Mouse (Mus musculus) limb, embryonic 14.5 days (tissue): ENCODE results near the gene Sprr2k. TPM values are rescaled to one million over a fixed set of nuclear protein-coding genes. Genes with fewer than 3 reads are reported as not detected.

Experiments used
- ATAC-seq: fragments of 200-750 bp; cut with Nextera tagmentation; 2 replicates; pipeline ENCODE4 v1.8.0; 2017; ENCODE audit warnings: low read depth, moderate number of reproducible peaks, moderate TSS enrichment; ENCODE audit not compliant: low FRiP score
- DNase-seq: peaks from one replicate; pipeline ENCODE4 v3.0.0-alpha.2; 2015; ENCODE audit warnings: low spot score
- H3K27ac ChIP-seq: fragments of 300-500 bp; sonication (generic); replicated peaks from 2 replicates; pipeline ENCODE4 v1.5.1; 2014; ENCODE audit warnings: low read depth, mild to moderate bottlenecking, low read length, moderate library complexity, mixed read lengths
- H3K27me3 ChIP-seq: fragments of 300-500 bp; sonication (generic); 2 replicates; pipeline ENCODE4 v1.6.1; 2014; ENCODE audit warnings: low read length, mixed read lengths; ENCODE audit not compliant: control insufficient read depth, insufficient read depth
- H3K36me3 ChIP-seq: fragments of 300-500 bp; sonication (generic); 2 replicates; pipeline ENCODE4 v1.6.1; 2014; ENCODE audit warnings: mild to moderate bottlenecking, low read length, moderate library complexity, mixed read lengths; ENCODE audit not compliant: control insufficient read depth, insufficient read depth
- H3K4me1 ChIP-seq: fragments of 300-500 bp; sonication (generic); 2 replicates; pipeline ENCODE4 v1.6.1; 2014; ENCODE audit warnings: antibody characterized with exemption, low read length, mixed read lengths; ENCODE audit not compliant: control insufficient read depth, insufficient read depth
- H3K4me2 ChIP-seq: fragments of 300-500 bp; sonication (generic); replicated peaks from 2 replicates; pipeline ENCODE4 v1.6.1; 2014; ENCODE audit warnings: low read depth, mild to moderate bottlenecking, low read length, moderate library complexity; ENCODE audit not compliant: severe bottlenecking
- H3K4me3 ChIP-seq: fragments of 300-500 bp; sonication (generic); replicated peaks from 2 replicates; pipeline ENCODE4 v1.5.1; 2014; ENCODE audit warnings: low read length
- H3K9ac ChIP-seq: fragments of 300-500 bp; sonication (generic); 2 replicates; pipeline ENCODE4 v1.6.1; 2014; ENCODE audit warnings: mild to moderate bottlenecking, low read depth, low read length, moderate library complexity; ENCODE audit not compliant: severe bottlenecking
- H3K9me3 ChIP-seq: fragments of 300-500 bp; sonication (generic); 2 replicates; pipeline ENCODE4 v1.6.1; 2016; ENCODE audit warnings: low read length; ENCODE audit not compliant: control insufficient read depth
- POLR2A ChIP-seq: fragments of 200-500 bp; IDR thresholded peaks from 2 replicates; pipeline ENCODE4 v1.8.0; 2012; ENCODE audit warnings: inconsistent platforms, mild to moderate bottlenecking, moderate library complexity, borderline replicate concordance; ENCODE audit not compliant: insufficient read depth, insufficient read length; ENCODE audit errors: extremely low read depth
- WGBS: fragments of 180-500 bp; shearing (Covaris S2); extraction: QIAGEN DNeasy Blood & Tissue Kit; methylation state at CpG from one replicate; pipeline ENCODE4 v1.1.7; 2014; 5-methylcytosine and 5-hydroxymethylcytosine counted together
- polyA plus RNA-seq, 2 experiments: library from polyadenylated mRNA; depleted of rRNA in 1 of 2; stranded (reverse) in 1 of 2; unstranded in 1 of 2; fragments of >200 nt; fragmentation: Nextera tagmentation in 1 of 2; extraction: Ambion mirVana in 1 of 2; gene quantifications; 2 replicates each; pipeline versions ENCODE4 v1.2.1 to v1.2.3; 2012 to 2014

Gene Sprr2k
- polyA plus RNA-seq, 2 experiments = not detected

- 86% methylated on average over 6 of the region's 6 CpGs for WGBS
- Histone ChIP-seq H3K4me3 (no peak within 1 kb of the TSS), H3K27me3 (no peaks in the 10 kb centered on the region), H3K9ac (no peak within 1 kb of the TSS), H3K36me3 (no peaks in the 10 kb centered on the region), H3K4me2 (no peak within 1 kb of the TSS), H3K27ac (no peak within 1 kb of the TSS), H3K9me3 (no peaks in the 10 kb centered on the region), H3K4me1 (no peaks in the 10 kb centered on the region)
- DNase-seq = no peak
- TF ChIP-seq POLR2A = no peak
- no peak for ATAC-seq
These were observed 3.1 kb upstream of the Sprr2k start, which contains the start of gene Gm9774 for GRCm38 (mm10) chr3:92429323-92429722. Gene Gm9774, minus strand, starts transcription at chr3:92429423.

GRCm38 (mm10) chr3:92438689-92439088, 6.3 kb downstream of the Sprr2k start, which contains the start of gene Sprr1b:
Gene Sprr1b, minus strand, starts transcription at chr3:92438789.
- 82% methylated on average over 3 of the region's 3 CpGs for WGBS
- no peak for TF ChIP-seq POLR2A

GRCm38 (mm10) chr3:92440177-92440576, 7.8 kb downstream of the Sprr2k start:
- H3K4me1 ChIP-seq = no peaks in the 10 kb centered on the region
- TF ChIP-seq POLR2A = no peak
- no peak overlapping the region for H3K4me3 ChIP-seq
- no peak overlapping the region for H3K27ac ChIP-seq
- no peaks in the 10 kb centered on the region for H3K9me3 ChIP-seq
- ATAC-seq (no peak), DNase-seq (no peak)
- H3K36me3 ChIP-seq = no peaks in the 10 kb centered on the region
- WGBS = 81% methylated on average over 3 of the region's 3 CpGs
- no peak overlapping the region for H3K4me2 ChIP-seq
- H3K9ac ChIP-seq = no peak overlapping the region
- no peaks in the 10 kb centered on the region for H3K27me3 ChIP-seq

More at GRCm38 (mm10) chr3:92438689-92439088, 6.3 kb downstream of the Sprr2k start, which contains the start of gene Sprr1b:
- Histone ChIP-seq H3K27ac (no peak within 1 kb of the TSS), H3K36me3 (no peaks in the 10 kb centered on the region), H3K27me3 (no peaks in the 10 kb centered on the region), H3K4me2 (no peak within 1 kb of the TSS), H3K9ac (no peak within 1 kb of the TSS), H3K4me3 (no peak within 1 kb of the TSS), H3K9me3 (no peaks in the 10 kb centered on the region), H3K4me1 (no peaks in the 10 kb centered on the region)
- ATAC-seq (no peak), DNase-seq (no peak)

- DNase-seq (no peak), ATAC-seq (no peak)
- WGBS = 78% methylated on average over 5 of the region's 5 CpGs
- Histone ChIP-seq H3K27me3 (no peaks in the 10 kb centered on the region), H3K4me1 (no peaks in the 10 kb centered on the region), H3K4me2 (no peak overlapping the region), H3K27ac (no peak overlapping the region), H3K4me3 (no peak overlapping the region), H3K9ac (no peak overlapping the region), H3K36me3 (no peaks in the 10 kb centered on the region), H3K9me3 (no peaks in the 10 kb centered on the region)
- no peak for TF ChIP-seq POLR2A
These were observed 22.8 kb downstream of the Sprr2k start for GRCm38 (mm10) chr3:92455151-92455550.

GRCm38 (mm10) chr3:92458620-92459019, 26.2 kb downstream of the Sprr2k start, which contains the start of gene Sprr3:
Gene Sprr3, minus strand, starts transcription at chr3:92458720.
- 61% methylated on average over 2 of the region's 2 CpGs for WGBS
- Histone ChIP-seq H3K27me3 (no peaks in the 10 kb centered on the region), H3K27ac (no peak within 1 kb of the TSS), H3K4me2 (no peak within 1 kb of the TSS), H3K9me3 (no peaks in the 10 kb centered on the region), H3K9ac (no peak within 1 kb of the TSS), H3K36me3 (no peaks in the 10 kb centered on the region), H3K4me3 (no peak within 1 kb of the TSS), H3K4me1 (no peaks in the 10 kb centered on the region)
- ATAC-seq = no peak
- no peak for DNase-seq
- TF ChIP-seq POLR2A = no peak

DNA sequence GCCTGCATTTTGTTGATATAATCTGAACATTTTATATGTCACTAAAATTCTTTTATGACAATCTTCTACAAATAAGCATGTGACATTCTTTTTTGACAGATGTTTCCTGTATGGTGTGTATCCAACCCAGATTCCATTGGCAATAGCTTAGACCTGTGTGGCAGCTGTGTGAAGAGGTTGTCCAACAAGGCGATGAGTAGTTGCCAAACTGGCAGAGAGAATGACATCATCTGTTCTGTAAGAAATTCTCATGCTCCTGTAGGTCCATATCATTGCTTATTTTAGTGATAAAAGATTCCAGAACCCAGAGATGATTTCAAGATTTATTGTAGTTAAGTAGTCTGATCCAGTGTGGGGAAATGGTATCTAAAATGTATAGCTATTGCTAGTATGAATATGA, 34.2 kb downstream of the Sprr2k start:
- no peak overlapping the region for H3K9ac ChIP-seq
- H3K4me1 ChIP-seq = no peaks in the 10 kb centered on the region
- no peak overlapping the region for H3K4me2 ChIP-seq
- H3K4me3 ChIP-seq = no peak overlapping the region
- H3K36me3 ChIP-seq = no peaks in the 10 kb centered on the region
- no peak for DNase-seq
- TF ChIP-seq POLR2A = no peak
- no peak overlapping the region for H3K27ac ChIP-seq
- 65% methylated on average over 1 of the region's 1 CpGs for WGBS
- no peak for ATAC-seq
- H3K9me3 ChIP-seq = no peaks in the 10 kb centered on the region
- H3K27me3 ChIP-seq = no peaks in the 10 kb centered on the region
